Comparison of ENCODE assay signal across 9 mouse cellular contexts in the genomic region with DNA sequence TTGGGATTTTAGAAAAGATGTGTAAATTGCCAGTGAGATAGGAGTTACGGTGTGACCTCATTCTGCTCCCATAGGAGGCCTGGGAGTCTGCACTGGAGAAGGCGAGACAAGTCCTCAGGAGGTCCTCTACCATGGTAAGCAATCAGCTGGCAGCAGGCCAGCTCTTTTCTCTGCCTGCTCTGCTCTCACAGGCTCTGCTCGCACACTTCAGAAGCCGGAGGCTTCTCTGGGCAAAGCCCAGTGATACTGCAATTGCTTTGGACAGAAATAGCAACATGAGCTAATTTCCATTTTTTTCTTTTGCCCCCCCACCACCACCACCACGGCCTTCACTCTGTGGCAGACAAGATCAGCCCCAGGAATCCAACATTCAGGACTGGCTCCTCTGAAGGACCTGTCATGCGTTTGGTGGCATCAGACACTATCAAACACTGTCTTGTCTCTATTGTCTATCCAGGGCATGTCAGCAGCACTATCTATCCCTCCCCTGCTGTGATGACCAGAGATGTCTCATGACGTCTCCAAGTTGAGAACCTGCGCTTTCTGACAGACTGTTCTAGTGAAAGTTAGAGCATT.
DNase-seq lines count a peak whose midpoint lies in the region; ATAC-seq and TF ChIP-seq lines count a peak whose summit lies in the region.
"Had no signal": no experiment of that assay in that cellular context is flagged by ENCODE, and none has a peak within 500 bp of the region (broad histone marks: within the 10 kb centered on the region; RNA-seq: fewer than 3 reads in every experiment).

No protein-coding gene starts in this region.

- ATAC-seq in limb, embryonic 14.5 days (ENCODE audit: low FRiP score, low read depth): no peak
- ATAC-seq in heart, embryonic 15.5 days (replicated peaks; ENCODE audit: insufficient number of reproducible peaks, insufficient read depth, low FRiP score, low read depth): peak; percentile 94
- ATAC-seq in megakaryocyte progenitor cell, adult 5-6 weeks (replicated peaks; ENCODE audit: poor library complexity): no peak

- H3K4me2 ChIP-seq in limb, embryonic 14.5 days (replicated peaks; ENCODE audit: low read depth, low read length, severe bottlenecking): no peak overlapping the region
- 0 out of 2 replicates have a peak overlapping the region, but pooled peaks have one; percentile 23 for H3K4me2 ChIP-seq in heart, embryonic 15.5 days

- no peaks in the 10 kb centered on the region for H3K9me3 ChIP-seq in limb, embryonic 14.5 days (ENCODE audit: control insufficient read depth, low read length)
- no peaks in the 10 kb centered on the region for H3K9me3 ChIP-seq in limb, embryonic 10.5 days (replicated peaks)
- no peaks in the 10 kb centered on the region for H3K9me3 ChIP-seq in heart, embryonic 15.5 days (replicated peaks)

- H3K36me3 ChIP-seq in limb, embryonic 14.5 days (ENCODE audit: control insufficient read depth, insufficient read depth, low read length): no peaks in the 10 kb centered on the region
- no peaks in the 10 kb centered on the region for H3K36me3 ChIP-seq in limb, embryonic 10.5 days
- H3K36me3 ChIP-seq in heart, embryonic 15.5 days: no peaks in the 10 kb centered on the region

- no peak overlapping the region for H3K9ac ChIP-seq in limb, embryonic 14.5 days (ENCODE audit: low read depth, low read length, severe bottlenecking)
- H3K9ac ChIP-seq in heart, embryonic 15.5 days: no peak overlapping the region

- no peak for TF ChIP-seq POLR2A in limb, embryonic 14.5 days (IDR thresholded peaks at IDR 0.05; ENCODE audit: borderline replicate concordance, extremely low read depth, insufficient read depth, insufficient read length)

- DNase-seq in limb, embryonic 14.5 days (ENCODE audit: low spot score): peak; percentile 70
- DNase-seq in limb, embryonic 10.5 days (ENCODE audit: low spot score): no peak
- peak; percentile 82 to 84 for DNase-seq in cerebellum, postnatal 10 days
- DNase-seq in kidney, postnatal 25 days: peak; percentile 70 to 73
- peak; percentile 71 for DNase-seq in retina, postnatal 1 day
- no peak for DNase-seq in thymus, postnatal 10 days (ENCODE audit: low spot score in 2 of 2)

- 51% methylated on average over 8 of the region's 8 CpGs for WGBS in limb, embryonic 14.5 days
- 80% methylated on average over 8 of the region's 8 CpGs for WGBS in limb, embryonic 10.5 days
- 21% methylated on average over 8 of the region's 8 CpGs for WGBS in heart, embryonic 15.5 days

- no peaks in the 10 kb centered on the region for H3K27me3 ChIP-seq in limb, embryonic 14.5 days (ENCODE audit: control insufficient read depth, insufficient read depth, low read length)
- H3K27me3 ChIP-seq in limb, embryonic 10.5 days (ENCODE audit: low read depth, poor library complexity, severe bottlenecking): no peaks in the 10 kb centered on the region
- H3K27me3 ChIP-seq in heart, embryonic 15.5 days: no peaks in the 10 kb centered on the region

- H3K4me1 ChIP-seq in limb, embryonic 14.5 days (ENCODE audit: control insufficient read depth, insufficient read depth, low read length): no peaks in the 10 kb centered on the region
- no peaks in the 10 kb centered on the region for H3K4me1 ChIP-seq in limb, embryonic 10.5 days
- peaks cover 12% of the 10 kb centered on the region for H3K4me1 ChIP-seq in heart, embryonic 15.5 days (replicated peaks)

- no peak overlapping the region for H3K27ac ChIP-seq in limb, embryonic 14.5 days (replicated peaks; ENCODE audit: low read depth, low read length)
- no peak overlapping the region for H3K27ac ChIP-seq in limb, embryonic 10.5 days
- peak overlapping the region; percentile 60 for H3K27ac ChIP-seq in heart, embryonic 15.5 days

- H3K4me3 ChIP-seq in limb, embryonic 14.5 days (replicated peaks; ENCODE audit: low read length): no peak overlapping the region
- H3K4me3 ChIP-seq in limb, embryonic 10.5 days: no peak overlapping the region
- no peak overlapping the region for H3K4me3 ChIP-seq in heart, embryonic 15.5 days
- H3K4me3 ChIP-seq: myocyte had no signal

Comparison
In these comparisons a context has a peak if more than half of its experiments do, and no peak if none do; other contexts are left out.
1. DNase-seq: peak in limb, embryonic 14.5 days (single experiment), cerebellum, postnatal 10 days (2 of 2), kidney, postnatal 25 days (2 of 2) and retina, postnatal 1 day (single experiment); none in limb, embryonic 10.5 days (single experiment) and thymus, postnatal 10 days (0 of 2).